Mouse (Mus musculus) megakaryocyte progenitor cell, adult 5-6 weeks (primary cell): ENCODE data around the gene Ccdc88b. TPM values are rescaled to one million over a fixed set of nuclear protein-coding genes. Genes with fewer than 3 reads are reported as not detected.
"Not testable (repeated sequence)": the region's sequence is repeated elsewhere in the genome, so short reads cannot be mapped to it uniquely, and the experiment has no call there.

Source experiments
- ATAC-seq: replicated peaks from 2 replicates; pipeline ENCODE4 v1.8.0; 2016; ENCODE audit warnings: mild to moderate bottlenecking, moderate TSS enrichment, inconsistent platforms; ENCODE audit not compliant: poor library complexity
- total RNA-seq, 2 experiments: library from RNA; stranded (forward) in 1 of 2; stranded (reverse) in 1 of 2; fragments of 157-497, 149-512 nt in 1 of 2; fragments of 200-1000 nt in 1 of 2; gene quantifications; 2 replicates each; pipeline versions ENCODE4 v1.2.3 to v1.2.4; 2015 to 2017

The Ccdc88b gene
- 6.9 and 7.6 TPM in 2 replicates for total RNA-seq (2015)
- 48.6 and 53.0 TPM in 2 replicates for total RNA-seq (2017)

DNA sequence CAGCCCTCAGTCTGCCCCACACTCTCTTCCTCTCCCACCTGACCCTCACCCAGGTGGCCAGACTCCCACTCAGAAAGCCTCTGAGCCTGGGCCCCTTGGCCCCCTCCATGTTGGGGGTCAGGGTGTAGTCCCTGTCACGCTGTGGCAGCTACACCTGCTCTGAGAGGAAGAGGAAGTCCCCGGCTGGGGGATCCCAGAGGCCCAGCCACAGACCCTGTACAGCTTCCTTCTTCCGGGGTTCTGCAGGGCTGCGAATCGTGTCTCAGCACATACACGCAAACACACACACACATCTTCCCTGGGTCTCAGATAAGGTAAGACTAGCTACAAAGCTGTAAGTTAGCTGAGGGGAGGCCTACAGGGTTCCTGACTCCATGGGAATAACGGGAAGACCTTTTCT, at the start of gene Ccdc88b:
Ccdc88b (minus strand) TSS at position 181 of the 400 bp plus-strand sequence.
- ATAC-seq = peak; percentile 71

GRCm38 (mm10) chr19:6907094-6907493, 49.1 kb upstream of the Ccdc88b start:
- ATAC-seq = no peak

DNA sequence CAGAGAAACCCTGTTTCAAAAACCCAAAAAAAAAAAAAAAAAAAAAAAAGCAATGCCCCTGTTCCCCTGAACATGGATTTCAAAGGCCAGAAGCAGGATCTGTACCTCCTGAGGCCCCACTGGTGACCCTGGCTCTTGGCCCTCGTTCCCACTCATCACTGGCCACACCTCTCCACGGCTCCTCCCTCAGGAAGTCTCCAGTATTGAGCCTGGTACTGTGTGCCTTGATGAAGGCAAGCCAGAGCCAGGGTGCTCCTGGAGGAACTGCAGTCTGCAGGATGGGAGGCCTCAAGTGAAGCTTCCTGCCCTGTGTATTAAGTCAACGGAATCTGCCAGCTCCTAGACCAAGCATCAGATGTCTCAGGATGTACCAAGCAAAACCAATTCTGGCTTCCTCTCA, 48.2 kb upstream of the Ccdc88b start:
- ATAC-seq = no peak

- no peak for ATAC-seq
These were observed 47.6 kb upstream of the Ccdc88b start for GRCm38 (mm10) chr19:6905498-6906159.

DNA sequence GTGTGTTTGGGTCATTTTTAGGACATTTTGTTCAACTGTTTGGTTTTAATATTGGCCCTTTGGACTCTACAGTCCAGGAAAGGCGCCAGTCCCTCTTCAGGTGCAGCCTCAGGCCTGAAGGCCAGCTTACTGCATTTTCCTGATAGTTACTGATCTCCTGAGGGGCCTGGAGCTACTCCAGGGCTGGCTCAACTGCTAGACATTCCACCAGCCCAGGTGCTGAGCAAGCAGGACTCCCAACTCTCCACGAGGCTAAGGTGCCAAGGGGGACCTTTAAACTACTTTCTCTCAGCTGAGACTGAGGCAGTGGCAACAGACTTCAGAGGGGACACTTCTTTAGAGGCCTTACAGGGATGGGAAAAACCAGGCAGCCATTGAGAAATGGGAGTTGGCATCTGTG, 46.8 kb upstream of the Ccdc88b start:
- ATAC-seq = no peak

DNA sequence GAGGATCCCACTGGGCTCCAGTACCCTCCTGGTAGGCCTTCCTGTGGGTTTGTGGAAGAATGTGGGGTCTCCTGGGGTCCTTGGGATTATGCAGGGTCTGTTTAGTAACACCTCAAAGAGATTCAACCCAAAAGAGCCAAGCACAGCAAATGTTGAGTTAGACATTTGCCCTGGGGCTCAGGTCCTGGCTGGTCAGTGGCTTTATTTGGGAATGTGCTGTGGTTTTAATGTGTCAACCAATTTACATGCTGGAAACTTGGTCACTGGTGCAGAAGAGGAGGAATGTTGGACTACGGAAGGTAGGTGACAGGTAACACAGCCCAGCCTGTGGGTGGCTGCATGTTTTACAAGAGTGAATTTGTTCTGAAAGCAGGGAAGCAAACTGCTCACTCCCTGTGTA, 45.0 kb upstream of the Ccdc88b start:
- no peak for ATAC-seq

DNA sequence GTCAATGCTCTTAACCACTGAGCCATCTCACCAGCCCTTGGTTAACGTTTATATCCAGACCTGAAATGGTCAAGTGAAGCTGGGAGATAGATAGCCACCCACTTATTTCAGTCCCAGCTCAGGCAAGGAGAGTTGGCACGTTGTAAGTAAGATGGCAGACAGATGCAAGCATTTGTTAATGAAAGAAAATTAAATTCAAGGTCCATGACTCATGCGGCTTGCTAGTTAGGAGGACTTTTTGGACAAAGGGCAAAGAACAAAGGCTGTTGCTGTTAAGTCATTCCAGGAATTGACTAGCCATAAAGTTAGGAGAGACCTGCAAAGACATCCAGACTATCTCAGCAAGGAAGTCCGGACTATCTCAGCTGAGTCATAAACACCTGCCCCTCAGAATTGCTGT, 41.6 kb upstream of the Ccdc88b start:
- no peak for ATAC-seq

DNA sequence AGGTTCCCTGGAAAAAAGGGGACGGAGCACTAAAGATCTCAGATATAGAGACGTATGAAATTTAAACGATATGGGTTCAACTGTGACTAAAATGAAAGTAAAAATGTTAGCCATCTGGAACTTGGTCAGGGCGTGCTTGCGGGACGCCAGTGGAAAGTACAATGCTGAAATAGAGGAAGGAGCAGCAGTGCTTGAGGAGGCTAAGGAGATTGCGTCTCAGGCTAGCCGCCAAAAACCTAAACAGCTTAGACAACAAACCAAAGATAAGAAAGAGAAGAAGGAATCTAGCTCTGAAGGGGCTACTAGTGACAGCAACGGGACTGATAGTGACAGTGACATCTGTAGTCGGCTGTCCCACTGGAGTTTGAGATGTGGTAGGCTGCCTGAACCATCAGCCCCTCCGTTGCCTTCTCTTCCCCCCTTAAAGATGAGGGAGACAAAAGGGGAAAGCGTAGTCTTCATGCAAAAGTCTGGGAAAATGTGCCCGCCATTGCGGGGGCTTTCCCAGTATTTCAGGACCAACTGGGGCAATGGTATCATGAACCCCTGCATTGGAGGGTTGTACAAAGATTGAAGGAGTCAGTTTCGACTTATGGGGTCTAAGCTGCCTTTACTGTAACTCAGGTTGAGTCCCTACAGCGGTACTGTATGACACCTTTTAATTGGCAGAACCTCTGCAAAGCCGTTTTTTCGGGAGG, 37.7 kb upstream of the Ccdc88b start:
- not testable (repeated sequence) for ATAC-seq

- ATAC-seq = no peak
These were observed 35.9 kb upstream of the Ccdc88b start for GRCm38 (mm10) chr19:6893731-6894451.

DNA sequence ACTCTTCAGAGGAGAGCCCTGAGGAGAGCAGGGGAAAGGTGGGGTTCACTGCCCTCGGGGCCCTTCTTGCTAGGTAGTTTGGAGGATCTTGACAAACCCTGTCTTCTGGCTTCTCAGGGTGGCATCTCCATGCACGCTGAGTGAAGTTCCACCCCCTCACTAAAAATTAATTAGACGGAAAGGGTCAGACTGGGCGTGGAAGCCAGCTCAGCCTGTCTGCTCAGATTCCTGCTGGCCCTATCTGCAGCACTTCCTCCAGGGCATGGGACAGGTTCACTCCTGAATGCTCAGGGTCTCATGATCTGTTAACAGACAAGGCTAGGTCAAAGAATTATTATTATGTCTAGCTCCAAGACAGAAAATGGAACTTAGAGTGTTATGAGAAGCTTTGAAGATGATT, 34.5 kb upstream of the Ccdc88b start:
- no peak for ATAC-seq

GRCm38 (mm10) chr19:6877965-6878364, 20.0 kb upstream of the Ccdc88b start:
- ATAC-seq = no peak

DNA sequence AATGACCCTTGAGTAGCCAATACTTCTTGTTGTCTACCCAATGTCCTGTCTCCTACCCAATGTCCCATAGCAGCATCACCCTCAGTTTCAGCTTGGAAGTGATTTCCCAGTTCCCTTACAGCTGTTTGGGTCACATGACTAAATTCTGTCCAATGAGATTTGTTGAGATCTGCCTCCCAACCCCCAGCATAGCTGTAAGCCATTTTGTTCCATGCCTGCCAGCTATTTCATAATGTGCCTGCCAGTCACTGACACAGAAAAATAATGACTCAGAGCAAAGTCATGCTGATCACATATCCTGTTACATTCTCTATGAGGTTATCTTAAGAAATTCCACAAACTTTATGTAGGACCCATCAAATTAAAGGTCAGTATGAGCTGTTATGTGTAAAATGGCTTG, 18.8 kb upstream of the Ccdc88b start:
- ATAC-seq = no peak

GRCm38 (mm10) chr19:6875834-6876233, 17.8 kb upstream of the Ccdc88b start:
- ATAC-seq = no peak

DNA sequence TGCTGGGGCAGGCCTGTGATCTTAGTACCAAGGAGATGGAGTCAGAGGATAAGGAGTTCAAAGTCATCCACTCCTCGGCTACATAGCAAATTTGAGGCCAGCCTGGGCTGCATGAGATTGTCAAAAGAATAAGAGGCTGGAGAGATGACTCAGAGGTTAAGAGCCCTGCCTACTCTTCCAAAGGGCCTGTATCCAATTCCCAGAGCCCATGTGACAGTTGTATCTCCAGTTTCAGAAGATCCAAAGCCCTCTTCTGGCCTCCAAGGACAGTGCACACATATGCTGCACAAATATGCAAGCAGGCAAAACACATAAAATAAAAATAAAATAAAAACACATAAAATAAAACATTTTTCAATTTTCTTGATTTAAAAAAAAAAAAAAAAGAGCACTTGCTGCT, 16.2 kb upstream of the Ccdc88b start:
- no peak for ATAC-seq

DNA sequence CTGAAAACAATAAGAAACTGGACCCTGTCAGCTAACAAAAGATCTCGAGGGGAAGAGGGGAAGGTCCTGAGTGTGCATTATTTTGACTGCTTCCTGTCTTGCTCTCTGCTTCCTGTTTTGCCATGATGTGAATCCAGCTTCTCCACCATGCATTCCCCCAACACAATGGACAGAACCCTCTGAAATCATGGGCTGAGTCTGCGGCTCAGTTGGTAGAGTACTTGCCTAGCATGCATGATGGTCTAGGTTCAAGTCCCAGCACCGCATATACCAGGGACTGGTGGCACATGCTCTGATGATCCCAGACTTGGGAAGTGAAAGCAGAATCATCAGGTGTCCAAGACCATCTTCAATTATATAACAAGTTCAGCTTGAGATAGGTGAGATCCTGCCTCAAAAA, 14.7 kb upstream of the Ccdc88b start:
- no peak for ATAC-seq

GRCm38 (mm10) chr19:6871574-6872271, 13.7 kb upstream of the Ccdc88b start:
- peak; percentile 80 for ATAC-seq

DNA sequence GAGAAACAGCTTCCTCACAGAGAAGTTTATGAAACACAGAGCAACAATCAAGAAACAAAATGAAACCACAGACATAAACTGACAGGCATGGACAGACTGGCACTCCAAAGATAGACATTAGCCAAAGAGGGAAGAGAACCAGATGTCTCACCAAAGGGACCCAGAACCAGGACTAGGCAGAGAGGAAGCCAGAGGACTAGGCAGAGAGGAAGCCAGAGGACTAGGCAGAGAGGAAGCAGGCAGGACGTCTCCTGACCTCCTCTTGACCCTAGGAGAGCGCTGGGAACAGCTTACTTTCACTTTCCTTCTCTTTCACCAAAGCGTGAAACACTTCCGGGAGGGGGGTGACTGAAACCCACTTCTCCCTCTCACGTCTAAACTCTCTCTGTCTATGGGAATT, 11.3 kb upstream of the Ccdc88b start:
- peak; percentile 90 for ATAC-seq

DNA sequence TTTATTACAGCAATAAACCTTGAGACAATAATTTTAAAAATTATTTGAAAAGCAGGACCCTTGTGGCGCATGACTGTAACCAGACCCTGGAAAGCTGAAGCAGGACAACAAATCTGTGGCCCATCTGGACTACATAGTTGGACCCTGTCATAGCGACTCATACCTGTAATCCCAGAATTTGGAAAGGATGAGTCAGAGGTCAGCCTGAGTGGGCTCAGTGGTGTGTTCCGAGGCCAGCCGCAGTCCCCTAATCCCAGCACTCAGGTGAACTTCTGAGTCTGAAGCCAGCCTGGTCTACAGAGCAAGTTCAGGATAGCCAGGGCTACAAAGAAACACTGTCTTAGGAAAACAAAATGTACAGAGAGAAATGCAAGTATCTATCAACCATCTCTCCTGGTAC, 3.4 kb upstream of the Ccdc88b start:
- no peak for ATAC-seq

DNA sequence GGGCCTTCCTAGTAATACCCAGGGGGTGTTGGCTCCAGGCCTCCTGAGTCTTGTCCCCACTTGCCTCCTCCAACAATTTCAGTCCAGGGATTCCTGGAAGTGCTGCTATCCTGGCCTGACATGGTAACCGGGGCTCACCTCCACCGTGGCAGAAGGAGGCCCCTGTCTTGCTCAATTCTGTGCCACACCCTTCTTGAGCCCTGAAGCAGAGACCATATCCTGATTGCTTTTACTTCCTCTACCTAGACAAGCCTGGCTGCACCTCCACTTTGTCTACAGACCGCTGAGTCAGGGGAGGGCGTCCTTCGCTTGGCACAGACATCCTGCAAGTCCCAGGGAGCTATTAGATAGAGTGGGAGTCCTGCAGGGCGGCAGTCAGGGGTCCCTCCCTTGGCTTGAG, 2.7 kb upstream of the Ccdc88b start:
- no peak for ATAC-seq

DNA sequence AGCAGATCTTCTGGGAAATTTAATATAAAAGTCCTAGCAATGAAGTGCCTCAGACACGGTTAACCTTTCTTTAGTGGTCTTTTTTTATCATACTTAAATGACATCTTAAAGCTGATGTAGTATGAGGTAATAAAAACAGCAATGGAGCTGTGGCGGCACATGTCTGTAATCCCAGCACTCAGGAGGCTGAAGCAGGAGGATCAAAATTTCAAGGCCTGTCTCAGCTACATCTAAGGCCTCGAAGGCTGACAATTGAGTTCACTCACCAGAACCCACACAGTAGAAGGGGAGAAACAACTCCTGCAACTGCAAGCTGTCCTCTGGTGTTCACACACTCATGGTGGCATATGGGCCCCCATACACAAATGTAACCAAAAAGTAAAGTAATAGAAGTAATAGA, 2.0 kb upstream of the Ccdc88b start:
- ATAC-seq = no peak

GRCm38 (mm10) chr19:6859032-6859651, 1.1 kb upstream of the Ccdc88b start:
- no peak for ATAC-seq
